Mouse (Mus musculus): ENCODE measurements around the gene Rag2. TPM values are rescaled to one million over a fixed set of nuclear protein-coding genes. Genes with fewer than 3 reads are reported as not detected.

Gene Rag2
- total and polyA plus RNA-seq, 2 experiments from 2014 or later: not detected

DNA sequence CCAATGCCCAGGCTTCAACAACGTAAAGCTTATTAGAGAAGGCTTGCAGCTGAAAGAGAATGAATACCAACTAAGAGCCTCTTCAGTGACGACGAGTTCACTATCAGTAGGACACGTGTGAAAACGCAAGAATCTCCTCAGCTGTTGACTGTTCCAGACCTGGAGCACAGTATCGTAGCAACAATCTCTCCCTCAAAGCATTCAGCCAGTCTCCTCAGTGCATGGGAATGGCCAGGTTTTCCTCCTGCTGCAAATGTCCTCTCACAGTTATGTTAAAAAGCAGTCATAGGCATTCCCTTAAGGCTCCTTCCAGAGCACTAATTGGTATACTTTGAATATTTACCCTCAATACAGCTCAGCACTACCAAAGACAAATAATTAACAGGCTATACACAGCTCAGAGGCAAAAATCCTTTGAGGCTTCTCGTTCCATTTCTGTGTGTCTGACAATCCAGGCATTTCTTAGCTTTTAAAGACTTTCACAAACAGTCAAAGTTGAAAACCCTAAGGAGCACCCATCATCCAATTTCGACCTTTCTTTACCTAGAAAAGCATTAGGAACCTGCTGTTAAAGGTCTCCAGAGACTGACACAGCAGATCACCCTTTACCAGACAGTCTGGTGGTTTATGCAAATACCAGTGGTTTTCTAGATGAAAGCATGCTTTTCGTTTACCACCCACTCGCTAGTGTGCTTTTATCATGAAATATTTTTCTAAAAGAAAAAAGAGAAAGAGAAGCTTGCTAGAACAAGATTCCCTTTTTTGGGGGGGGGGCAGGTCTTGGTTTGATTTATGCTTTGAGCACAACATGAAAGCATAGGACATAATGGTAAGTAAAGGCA, 8.8 kb upstream of the Rag2 start:
- no peak for DNase-seq (ENCODE audit: low spot score)
- WGBS: 55% methylated on average over 10 of the region's 10 CpGs

GRCm38 (mm10) chr2:101618373-101618772, 6.1 kb upstream of the Rag2 start:
- H3K4me3 ChIP-seq (ENCODE audit: low read depth, low read length): no peak overlapping the region
- WGBS: 88% methylated on average over 4 of the region's 4 CpGs
- no peak for TF ChIP-seq CTCF (IDR thresholded peaks at IDR 0.05)

More for the DNA sequence above, 8.8 kb upstream of the Rag2 start:
- H3K9me3 ChIP-seq (ENCODE audit: low read length): no peaks in the 10 kb centered on the region
- no peak overlapping the region for H3K9ac ChIP-seq (replicated peaks; ENCODE audit: low read length, poor library complexity, severe bottlenecking)
- ATAC-seq (ENCODE audit: low FRiP score): peak; percentile 41; the same call in 1 of the 2 replicates
- H3K27me3 ChIP-seq (ENCODE audit: insufficient read depth, low read length): no peaks in the 10 kb centered on the region
- no peak for TF ChIP-seq CTCF (IDR thresholded peaks at IDR 0.05)
- H3K36me3 ChIP-seq (ENCODE audit: insufficient read depth, low read length): no peaks in the 10 kb centered on the region
- no peaks in the 10 kb centered on the region for H3K4me1 ChIP-seq (ENCODE audit: insufficient read depth, low read length)
- H3K27ac ChIP-seq (ENCODE audit: low read depth, low read length): no peak overlapping the region
- no peak overlapping the region for H3K4me2 ChIP-seq (ENCODE audit: low read depth, low read length, poor library complexity, severe bottlenecking)
- no peak overlapping the region for H3K4me3 ChIP-seq (ENCODE audit: low read depth, low read length)

GRCm38 (mm10) chr2:101620899-101621298, 3.6 kb upstream of the Rag2 start:
- DNase-seq (ENCODE audit: low spot score) (no peak), ATAC-seq (ENCODE audit: low FRiP score) (no peak)
- H3K4me3 ChIP-seq (ENCODE audit: low read depth, low read length): no peak overlapping the region
- no peaks in the 10 kb centered on the region for H3K9me3 ChIP-seq (ENCODE audit: low read length)
- H3K27ac ChIP-seq (ENCODE audit: low read depth, low read length): no peak overlapping the region
- H3K9ac ChIP-seq (replicated peaks; ENCODE audit: low read length, poor library complexity, severe bottlenecking): no peak overlapping the region
- H3K27me3 ChIP-seq (ENCODE audit: insufficient read depth, low read length): no peaks in the 10 kb centered on the region
- H3K36me3 ChIP-seq (ENCODE audit: insufficient read depth, low read length): no peaks in the 10 kb centered on the region
- no peak overlapping the region for H3K4me2 ChIP-seq (ENCODE audit: low read depth, low read length, poor library complexity, severe bottlenecking)
- no peaks in the 10 kb centered on the region for H3K4me1 ChIP-seq (ENCODE audit: insufficient read depth, low read length)
- 73% methylated on average over 3 of the region's 3 CpGs for WGBS
- TF ChIP-seq CTCF (IDR thresholded peaks at IDR 0.05): no peak

More at GRCm38 (mm10) chr2:101618373-101618772, 6.1 kb upstream of the Rag2 start:
- H3K36me3 ChIP-seq (ENCODE audit: insufficient read depth, low read length): no peaks in the 10 kb centered on the region
- no peaks in the 10 kb centered on the region for H3K4me1 ChIP-seq (ENCODE audit: insufficient read depth, low read length)
- H3K27ac ChIP-seq (ENCODE audit: low read depth, low read length): no peak overlapping the region
- no peak for DNase-seq (ENCODE audit: low spot score)
- H3K9ac ChIP-seq (replicated peaks; ENCODE audit: low read length, poor library complexity, severe bottlenecking): no peak overlapping the region
- no peak for ATAC-seq (ENCODE audit: low FRiP score)
- H3K4me2 ChIP-seq (ENCODE audit: low read depth, low read length, poor library complexity, severe bottlenecking): no peak overlapping the region
- no peaks in the 10 kb centered on the region for H3K27me3 ChIP-seq (ENCODE audit: insufficient read depth, low read length)
- H3K9me3 ChIP-seq (ENCODE audit: low read length): no peaks in the 10 kb centered on the region

- Histone ChIP-seq H3K27me3 (ENCODE audit: insufficient read depth, low read length) (no peaks in the 10 kb centered on the region), H3K36me3 (ENCODE audit: insufficient read depth, low read length) (no peaks in the 10 kb centered on the region), H3K4me3 (ENCODE audit: low read depth, low read length) (no peak overlapping the region), H3K4me2 (ENCODE audit: low read depth, low read length, poor library complexity, severe bottlenecking) (no peak overlapping the region), H3K9ac (replicated peaks; ENCODE audit: low read length, poor library complexity, severe bottlenecking) (no peak overlapping the region), H3K4me1 (ENCODE audit: insufficient read depth, low read length) (no peaks in the 10 kb centered on the region), H3K9me3 (ENCODE audit: low read length) (no peaks in the 10 kb centered on the region), H3K27ac (ENCODE audit: low read depth, low read length) (no peak overlapping the region)
- ATAC-seq (ENCODE audit: low FRiP score) (no peak), DNase-seq (ENCODE audit: low spot score) (no peak)
- no peak for TF ChIP-seq CTCF (IDR thresholded peaks at IDR 0.05)
- 63% methylated on average over 7 of the region's 7 CpGs for WGBS
Measured at GRCm38 (mm10) chr2:101621611-101622010, 2.9 kb upstream of the Rag2 start.

- WGBS: 52% methylated on average over 2 of the region's 2 CpGs
- Histone ChIP-seq H3K36me3 (ENCODE audit: insufficient read depth, low read length) (no peaks in the 10 kb centered on the region), H3K4me3 (ENCODE audit: low read depth, low read length) (no peak overlapping the region), H3K4me1 (ENCODE audit: insufficient read depth, low read length) (0 out of 2 replicates have a peak, but pooled peaks cover 5% of the 10 kb centered on the region), H3K27ac (ENCODE audit: low read depth, low read length) (no peak overlapping the region), H3K9ac (replicated peaks; ENCODE audit: low read length, poor library complexity, severe bottlenecking) (no peak overlapping the region), H3K9me3 (ENCODE audit: low read length) (no peaks in the 10 kb centered on the region), H3K4me2 (ENCODE audit: low read depth, low read length, poor library complexity, severe bottlenecking) (no peak overlapping the region), H3K27me3 (ENCODE audit: insufficient read depth, low read length) (no peaks in the 10 kb centered on the region)
- DNase-seq (ENCODE audit: low spot score) (no peak), ATAC-seq (ENCODE audit: low FRiP score) (no peak)
- TF ChIP-seq CTCF (IDR thresholded peaks at IDR 0.05): no peak
Measured at GRCm38 (mm10) chr2:101623042-101623441, 1.5 kb upstream of the Rag2 start.

GRCm38 (mm10) chr2:101624011-101624410, 507 bp upstream of the Rag2 start:
- 47% methylated on average over 2 of the region's 2 CpGs for WGBS
- H3K4me2 ChIP-seq (ENCODE audit: low read depth, low read length, poor library complexity, severe bottlenecking): no peak overlapping the region
- no peak overlapping the region for H3K9ac ChIP-seq (replicated peaks; ENCODE audit: low read length, poor library complexity, severe bottlenecking)
- H3K36me3 ChIP-seq (ENCODE audit: insufficient read depth, low read length): no peaks in the 10 kb centered on the region
- no peak overlapping the region for H3K4me3 ChIP-seq (ENCODE audit: low read depth, low read length)
- H3K4me1 ChIP-seq (ENCODE audit: insufficient read depth, low read length): 0 out of 2 replicates have a peak, but pooled peaks cover 5% of the 10 kb centered on the region
- H3K27ac ChIP-seq (ENCODE audit: low read depth, low read length): no peak overlapping the region
- DNase-seq (ENCODE audit: low spot score): no peak
- no peak for TF ChIP-seq CTCF (IDR thresholded peaks at IDR 0.05)
- no peaks in the 10 kb centered on the region for H3K9me3 ChIP-seq (ENCODE audit: low read length)
- ATAC-seq (ENCODE audit: low FRiP score): no peak
- no peaks in the 10 kb centered on the region for H3K27me3 ChIP-seq (ENCODE audit: insufficient read depth, low read length)
